ENCODE assay signal across 7 mouse cellular contexts in genomic region chr1:156035930-156036737, GRCm38 (mm10). TPM values are rescaled to one million over a fixed set of nuclear protein-coding genes. Genes with fewer than 3 reads are reported as not detected.
DNase-seq lines count a peak whose midpoint lies in the region; ATAC-seq lines count a peak whose summit lies in the region.

TSS of gene Tor1aip1 (minus strand) at chr1:156036480.

- H3K4me3 ChIP-seq in intestine, embryonic 15.5 days (replicated peaks), result peak within 1 kb of the TSS; percentile 79
- H3K4me3 ChIP-seq in midbrain, embryonic 11.5 days (ENCODE audit: low read depth, low read length), result peak within 1 kb of the TSS; percentile 63

- H3K36me3 ChIP-seq in intestine, embryonic 15.5 days, result peaks cover 5% of the 10 kb centered on the region; the same call in 1 of the 2 replicates
- H3K36me3 ChIP-seq in midbrain, embryonic 11.5 days (ENCODE audit: control insufficient read depth, insufficient read depth, low read length), result peaks cover 7% of the 10 kb centered on the region

- H3K4me2 ChIP-seq in intestine, embryonic 15.5 days (replicated peaks), result peak within 1 kb of the TSS; percentile 67
- H3K4me2 ChIP-seq in midbrain, embryonic 11.5 days, result peak within 1 kb of the TSS; percentile 75

- DNase-seq in adrenal gland, adult 2 months, result peak; percentile 100
- peak; percentile 97 for DNase-seq in embryo, embryonic 11.5 days (ENCODE audit: low read depth, low spot score)
- peak; percentile 98 to 99 for DNase-seq in gastrocnemius, postnatal 36 days
- peak; percentile 98 for DNase-seq in left cerebral cortex, postnatal 36 days (ENCODE audit: low spot score in 2 of 2)
- peak; percentile 99 for DNase-seq in midbrain, embryonic 11.5 days (ENCODE audit: low spot score, missing footprints)
- peak; percentile 99 for DNase-seq in skeletal muscle tissue, adult 2 months (ENCODE audit: low read depth, low spot score)

- H3K27me3 ChIP-seq in intestine, embryonic 15.5 days (replicated peaks), result no peaks in the 10 kb centered on the region
- H3K27me3 ChIP-seq in midbrain, embryonic 11.5 days (ENCODE audit: control insufficient read depth, insufficient read depth, low read length), result no peaks in the 10 kb centered on the region

- peak within 1 kb of the TSS; percentile 100 for H3K27ac ChIP-seq in intestine, embryonic 15.5 days
- H3K27ac ChIP-seq in midbrain, embryonic 11.5 days (ENCODE audit: low read depth, low read length), result peak within 1 kb of the TSS; percentile 96

- H3K9ac ChIP-seq in intestine, embryonic 15.5 days, result peak within 1 kb of the TSS; percentile 89
- peak within 1 kb of the TSS; percentile 82 for H3K9ac ChIP-seq in midbrain, embryonic 11.5 days (ENCODE audit: low read length)

- under 1% methylated on average over 59 of the region's 59 CpGs for WGBS in intestine, embryonic 15.5 days
- under 1% methylated on average over 59 of the region's 59 CpGs for WGBS in midbrain, embryonic 11.5 days

- peak; percentile 95 for ATAC-seq in intestine, embryonic 15.5 days
- ATAC-seq in midbrain, embryonic 11.5 days (ENCODE audit: low FRiP score), result peak; percentile 93

- intact Hi-C loops in gastrocnemius, postnatal 36 days (cut with DNase I), result no loop called here
- intact Hi-C loops in left cerebral cortex, postnatal 36 days (cut with DNase I), result loop anchor here (1.0 kb wide), 1 partner anchor 63 kb away; the partner anchor contains the start of gene Cep350

- no peaks in the 10 kb centered on the region for H3K9me3 ChIP-seq in intestine, embryonic 15.5 days
- H3K9me3 ChIP-seq in midbrain, embryonic 11.5 days (ENCODE audit: control insufficient read depth, low read length), result no peaks in the 10 kb centered on the region

- H3K4me1 ChIP-seq in intestine, embryonic 15.5 days (replicated peaks), result peaks cover 8% of the 10 kb centered on the region; the same call in 1 of the 2 replicates
- peaks cover 5% of the 10 kb centered on the region; the same call in 1 of the 2 replicates for H3K4me1 ChIP-seq in midbrain, embryonic 11.5 days (ENCODE audit: control insufficient read depth, insufficient read depth, low read length)

RNA-seq across cellular contexts. Expression of gene Tor1aip1, which starts in this region (rescaled TPM):
- total RNA-seq in adrenal gland, adult 2 months (2021), result 100 to 1,000 TPM in 1 of 2 experiments, 10 to 100 TPM in 1; 85.6 to 141 TPM
- 75.3 and 88.5 TPM in 2 replicates for polyA plus RNA-seq in adrenal gland, adult 2 months (2012; rRNA removed)
- total RNA-seq in gastrocnemius, postnatal 36 days (2021), result 100 to 1,000 TPM in 1 of 2 experiments, 10 to 100 TPM in 1; 88.8 to 105 TPM
- polyA plus RNA-seq in intestine, embryonic 15.5 days (2015; fragmentation: Nextera tagmentation; extraction: Ambion mirVana), result 36.3 and 39.4 TPM in 2 replicates
- 10 to 100 TPM; 26.4 to 30.6 TPM for total RNA-seq in left cerebral cortex, postnatal 36 days (2021)
- polyA plus RNA-seq in midbrain, embryonic 11.5 days (2014; fragmentation: Nextera tagmentation; extraction: Ambion mirVana), result 35.3 and 37.8 TPM in 2 replicates

Comparison
In these comparisons a context has a peak if more than half of its experiments do, and no peak if none do; other contexts are left out.
1. Peak in every context shown above with its lines: DNase-seq, ATAC-seq, H3K4me3 ChIP-seq and H3K27ac ChIP-seq.